Mouse (Mus musculus) left cerebral cortex, adult 2 months (tissue): ENCODE results near the gene Vipas39. TPM values are rescaled to one million over a fixed set of nuclear protein-coding genes. Genes with fewer than 3 reads are reported as not detected.

Experiments
- DNase-seq, 2 experiments: peaks; one replicate each; pipeline ENCODE4 v3.0.0; 2021 to 2022; ENCODE audit warnings: low spot score in 2 of 2, mixed read lengths in 1 of 2; ENCODE audit errors: extremely low spot score in 1 of 2
- H3K27ac ChIP-seq: fragments of 200-600 bp; 2 replicates; pipeline ENCODE4 v1.8.1; 2022
- H3K4me3 ChIP-seq: fragments of 200-600 bp; 2 replicates; pipeline ENCODE4 v1.8.1; 2022
- CTCF ChIP-seq: fragments of 200-600 bp; IDR thresholded peaks from 2 replicates; pipeline ENCODE4 v1.8.1; 2022; ENCODE audit warnings: antibody characterized with exemption, mild to moderate bottlenecking, moderate library complexity
- intact Hi-C: fragments of 180-260 bp; cut with DNase I; formaldehyde crosslinking; loops from one replicate; pipeline ENCODE4 v1.15.1; 2025
- total RNA-seq, 2 experiments: library from RNA; stranded (reverse); gene quantifications; 2 replicates each; pipeline ENCODE4 v1.2.3; 2021

Vipas39 gene
- total RNA-seq, 2 experiments from 2014 or later = 52.8 to 55.8 TPM

DNA sequence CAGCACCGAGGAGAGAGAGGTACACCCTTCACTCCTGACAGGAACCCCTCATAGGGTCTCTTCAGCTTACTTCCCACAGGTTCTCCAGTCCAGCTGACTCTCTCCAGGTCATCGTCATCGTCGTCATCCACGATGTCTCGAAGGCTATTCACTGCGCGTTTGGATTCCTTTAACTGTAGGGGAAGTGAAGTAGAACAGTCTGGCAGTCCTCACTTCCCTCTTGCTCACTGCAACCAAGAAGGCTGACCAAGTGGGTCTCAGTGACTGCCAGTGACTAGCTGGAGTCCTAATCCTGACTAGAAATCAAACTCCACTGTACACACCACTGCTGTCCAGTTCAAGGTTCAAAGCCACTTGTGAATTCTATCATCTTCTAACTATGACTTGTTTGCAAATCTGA lies 5.5 kb downstream of the Vipas39 start:
- TF ChIP-seq CTCF = no peak
- no peak for DNase-seq
- intact Hi-C loops = no loop called here
- Histone ChIP-seq H3K27ac (no peak overlapping the region), H3K4me3 (no peak overlapping the region)

DNA sequence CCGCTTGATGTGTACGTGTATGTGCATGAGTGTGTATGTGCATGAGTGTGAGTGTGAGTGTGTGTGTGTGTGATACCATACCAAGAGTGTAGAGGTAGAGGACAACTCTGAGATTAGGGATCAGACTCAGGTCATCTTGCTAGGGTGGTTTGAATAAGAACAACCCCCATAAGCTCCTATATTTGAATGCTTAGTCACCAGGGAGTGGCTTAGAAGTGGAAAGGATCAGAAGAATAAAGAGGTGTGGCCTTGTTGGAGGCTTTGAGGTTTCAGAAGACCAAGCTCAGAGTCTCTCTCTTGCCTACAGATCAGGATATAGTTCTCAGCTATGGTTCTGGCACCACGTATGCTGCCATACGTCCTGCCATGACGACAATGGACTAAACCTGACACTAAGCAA lies 9.4 kb downstream of the Vipas39 start:
- no peak for TF ChIP-seq CTCF
- no peak for DNase-seq
- Histone ChIP-seq H3K27ac (no peak overlapping the region), H3K4me3 (no peak overlapping the region)
- intact Hi-C loops = no loop called here

- H3K4me3 ChIP-seq = no peak overlapping the region
- no peak for DNase-seq
- intact Hi-C loops = no loop called here
- no peak for TF ChIP-seq CTCF
- no peak overlapping the region for H3K27ac ChIP-seq
Measured at GRCm38 (mm10) chr12:87253878-87254277, 12.2 kb downstream of the Vipas39 start.

DNA sequence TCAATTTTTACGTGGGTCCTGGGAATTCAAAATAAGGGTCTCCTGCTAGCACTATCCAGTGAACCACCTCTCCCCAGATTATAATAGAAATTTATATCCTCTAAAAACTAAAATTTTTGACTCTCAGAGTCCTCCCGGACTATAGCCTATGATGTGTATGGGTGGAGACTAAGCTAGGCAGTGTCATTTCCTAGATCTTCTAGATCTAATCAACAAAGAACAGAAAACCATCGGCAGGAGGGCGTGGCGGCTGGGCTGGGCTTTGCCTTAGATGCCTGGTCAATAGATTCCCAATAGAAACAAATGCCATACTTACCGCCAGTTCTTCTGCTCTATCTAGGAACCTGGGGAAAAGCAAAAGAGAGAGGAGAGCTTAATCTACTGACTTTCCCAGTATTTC lies 15.9 kb downstream of the Vipas39 start:
- DNase-seq = no peak
- no peak for TF ChIP-seq CTCF
- Histone ChIP-seq H3K4me3 (no peak overlapping the region), H3K27ac (no peak overlapping the region)
- intact Hi-C loops = no loop called here

- DNase-seq = no peak
- TF ChIP-seq CTCF = no peak
- intact Hi-C loops = no loop called here
- Histone ChIP-seq H3K27ac (no peak within 1 kb of the TSS), H3K4me3 (no peak within 1 kb of the TSS)
Measured at GRCm38 (mm10) chr12:87238632-87239031, 27.4 kb downstream of the Vipas39 start, which contains the start of gene Noxred1. Gene Noxred1, minus strand, starts transcription at chr12:87238732.

- no peak overlapping the region for H3K4me3 ChIP-seq
- DNase-seq = no peak
- TF ChIP-seq CTCF = no peak
- no peak overlapping the region for H3K27ac ChIP-seq
- intact Hi-C loops = no loop called here
Measured at GRCm38 (mm10) chr12:87236882-87237483, 29.1 kb downstream of the Vipas39 start.

DNA sequence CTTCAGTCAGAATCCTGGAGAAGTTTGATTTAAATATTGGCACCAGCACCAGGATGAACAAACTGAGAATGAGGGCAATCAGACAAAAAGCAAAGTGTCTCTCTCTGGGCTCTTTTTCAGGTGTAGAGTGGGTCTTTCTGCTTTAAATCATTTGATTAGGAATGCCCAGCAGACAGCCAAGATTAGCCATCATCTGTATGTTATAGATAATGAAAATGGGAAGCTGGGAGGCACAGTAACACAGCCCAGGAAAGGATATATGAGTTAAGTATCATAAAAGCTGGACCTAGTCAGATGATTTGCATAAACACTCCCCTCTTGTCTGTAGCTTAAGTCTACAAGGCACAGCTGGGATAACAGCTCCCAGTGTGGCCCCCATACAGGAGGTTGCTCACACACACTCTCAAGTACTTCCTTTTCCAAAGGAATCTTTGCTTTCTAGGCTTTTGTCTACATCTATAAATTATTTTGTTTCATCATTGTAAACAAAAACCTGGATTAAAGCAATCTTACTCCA lies 35.6 kb downstream of the Vipas39 start:
- no peak for TF ChIP-seq CTCF
- intact Hi-C loops = no loop called here
- DNase-seq = no peak
- Histone ChIP-seq H3K4me3 (no peak overlapping the region), H3K27ac (no peak overlapping the region)

GRCm38 (mm10) chr12:87229633-87230032 lies 36.4 kb downstream of the Vipas39 start:
- TF ChIP-seq CTCF = no peak
- Histone ChIP-seq H3K27ac (no peak overlapping the region), H3K4me3 (no peak overlapping the region)
- intact Hi-C loops = no loop called here
- DNase-seq = no peak

DNA sequence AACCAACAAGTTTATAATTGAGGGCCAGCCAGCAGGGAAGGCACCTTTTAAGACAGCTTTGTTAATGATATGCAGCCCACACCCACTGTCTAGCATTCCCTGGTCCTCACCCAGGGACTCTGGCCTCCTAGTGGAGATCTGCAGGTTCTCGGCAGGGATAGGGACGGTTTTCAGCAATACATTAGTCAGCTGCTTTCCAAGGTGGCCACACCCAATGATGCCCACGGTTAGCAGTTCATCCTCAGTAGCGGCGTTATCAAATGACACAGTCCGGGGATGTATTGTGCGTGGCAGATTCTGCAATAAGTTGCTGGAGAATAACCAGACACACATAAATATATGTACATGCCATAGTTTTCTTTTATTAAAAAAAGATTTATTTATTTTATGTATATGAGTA lies 39.3 kb downstream of the Vipas39 start:
- DNase-seq = no peak

GRCm38 (mm10) chr12:87224950-87225349 lies 41.1 kb downstream of the Vipas39 start:
- Histone ChIP-seq H3K27ac (no peak overlapping the region), H3K4me3 (no peak overlapping the region)
- intact Hi-C loops = no loop called here
- TF ChIP-seq CTCF = no peak
- no peak for DNase-seq

More for the DNA sequence above, 39.3 kb downstream of the Vipas39 start:
- Histone ChIP-seq H3K4me3 (no peak overlapping the region), H3K27ac (no peak overlapping the region)
- intact Hi-C loops = no loop called here
- no peak for TF ChIP-seq CTCF

DNA sequence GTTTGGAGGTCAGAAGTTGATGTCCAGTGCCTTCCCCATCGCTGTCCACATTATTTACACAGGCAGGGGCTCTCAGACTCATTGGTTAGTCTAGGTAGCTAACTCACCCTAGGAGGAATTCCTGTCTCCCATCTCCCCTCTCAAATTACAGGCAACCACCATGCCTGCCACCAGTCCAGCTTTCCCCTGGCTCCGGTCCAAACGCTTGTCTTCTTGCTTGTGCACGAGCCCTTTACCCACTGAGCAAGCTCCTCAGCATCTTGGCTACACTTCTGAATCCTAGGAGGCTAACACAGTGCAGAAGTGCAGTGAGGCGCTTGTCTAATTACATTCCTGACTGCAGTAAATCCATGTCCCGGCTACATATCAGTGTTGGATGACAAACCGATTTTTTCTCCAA lies 46.7 kb downstream of the Vipas39 start:
- no peak for DNase-seq
- no peak for TF ChIP-seq CTCF
- Histone ChIP-seq H3K27ac (no peak overlapping the region), H3K4me3 (no peak overlapping the region)
- intact Hi-C loops = no loop called here

- H3K27ac ChIP-seq = no peak overlapping the region
- intact Hi-C loops = no loop called here
- DNase-seq = no peak
- TF ChIP-seq CTCF = no peak
- no peak overlapping the region for H3K4me3 ChIP-seq
Measured at GRCm38 (mm10) chr12:87217596-87217995, 48.5 kb downstream of the Vipas39 start.

DNA sequence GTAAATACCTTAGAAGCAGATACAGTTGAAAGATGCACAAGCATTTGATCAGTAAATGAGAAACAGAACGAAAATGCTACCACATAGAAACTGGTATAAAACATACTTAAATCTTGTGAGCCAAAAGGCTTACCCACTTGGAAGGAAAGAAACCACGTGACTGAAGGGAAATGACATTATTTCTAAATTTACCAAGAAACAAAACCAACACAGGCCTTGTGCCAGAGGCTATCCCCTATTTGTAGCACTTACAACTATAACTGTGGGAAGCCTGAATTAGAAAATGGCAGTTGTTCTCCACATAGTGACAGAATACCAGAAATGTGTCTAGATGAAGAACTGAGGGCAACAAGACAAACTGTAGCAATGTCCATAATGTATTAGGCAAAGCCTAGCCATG lies 50.0 kb downstream of the Vipas39 start:
- no peak overlapping the region for H3K27ac ChIP-seq
- H3K4me3 ChIP-seq = no peak overlapping the region
- TF ChIP-seq CTCF = no peak
- no peak for DNase-seq
- intact Hi-C loops = no loop called here
